Mouse (Mus musculus) cerebellum, postnatal 4 days (tissue): ENCODE measurements around the gene Ambra1.

Experiments used
- DNase-seq, 2 experiments: peaks; one replicate each; pipeline ENCODE4 v3.0.0; 2022; ENCODE audit warnings: low spot score in 2 of 2, mixed read lengths in 1 of 2

Ambra1 gene

DNA sequence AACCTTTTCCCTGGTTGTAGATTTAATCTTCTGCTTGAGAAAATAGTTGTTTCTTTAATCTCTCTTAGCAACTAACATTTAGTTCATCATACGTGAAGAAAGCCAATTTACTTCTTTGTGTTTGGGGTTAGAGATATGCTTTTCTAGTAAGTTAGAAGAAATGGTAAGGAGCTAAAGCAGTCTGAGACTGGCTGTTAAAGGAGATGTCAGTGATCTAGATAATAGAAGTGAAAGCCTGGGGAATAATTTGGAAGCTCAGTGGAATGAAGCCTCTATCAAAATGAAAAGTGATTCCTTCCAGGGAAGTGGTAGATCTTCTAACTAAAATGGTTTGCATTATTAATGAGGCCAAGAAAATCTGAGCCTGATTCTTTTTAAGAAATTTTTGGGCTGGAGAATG is 141.3 kb downstream of the Ambra1 start:
- no peak for DNase-seq

DNA sequence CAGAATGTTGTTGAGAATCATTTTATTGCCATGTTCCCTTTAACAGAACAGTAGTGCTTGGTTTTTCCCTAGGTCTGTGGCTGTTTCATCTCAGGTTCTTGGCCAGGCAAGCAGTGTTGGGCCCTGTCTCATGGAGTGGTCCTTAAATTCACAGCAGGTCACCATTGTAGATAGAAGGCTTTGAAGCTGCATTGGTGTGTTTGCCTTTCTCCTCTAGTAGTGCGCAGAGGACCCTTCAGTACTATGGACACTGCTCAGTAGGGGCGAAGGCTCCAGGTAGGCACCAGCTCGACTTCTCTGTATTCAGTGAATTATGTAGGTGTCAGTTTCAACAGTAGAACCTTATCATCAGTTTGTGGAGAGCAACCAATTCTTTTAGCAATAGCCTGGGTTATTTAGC is 142.7 kb downstream of the Ambra1 start:
- DNase-seq: no peak

DNA sequence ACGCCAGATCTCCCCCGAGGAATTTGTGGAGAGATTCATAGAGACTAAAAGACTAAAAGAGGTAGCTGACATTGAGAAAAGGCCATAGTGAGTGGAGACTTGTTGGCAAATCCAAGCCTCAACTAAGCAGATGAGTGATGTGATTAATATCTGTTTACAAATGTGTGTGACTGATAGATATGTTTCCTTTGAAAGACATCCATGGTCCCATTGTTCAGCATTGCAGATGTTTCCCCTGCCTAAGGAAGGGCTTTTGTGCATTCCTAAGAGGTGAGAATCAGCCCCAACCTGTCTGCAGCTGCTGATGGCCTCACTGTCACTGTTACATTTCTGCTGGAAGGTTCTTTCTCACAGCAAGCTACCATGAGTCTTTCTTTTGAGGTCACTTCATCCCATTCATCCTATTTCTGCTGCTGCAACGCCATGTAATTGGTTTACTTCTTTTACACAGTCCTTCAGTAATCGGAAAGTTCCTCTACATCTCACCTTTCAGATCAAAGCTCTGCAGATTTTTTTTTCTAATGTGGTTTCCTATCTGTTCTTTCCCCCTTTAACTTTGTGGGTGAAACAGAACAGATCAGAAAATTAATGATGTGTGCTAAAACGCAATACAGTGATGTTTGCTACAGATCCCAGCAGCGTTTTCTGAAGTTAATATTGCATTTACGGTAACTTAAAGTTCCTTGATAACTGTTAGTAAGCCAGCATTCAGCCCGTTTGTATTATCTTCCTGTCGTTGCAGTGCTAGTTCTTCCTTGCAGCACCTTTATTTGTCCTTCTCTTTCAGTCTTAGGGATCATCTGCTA is 146.3 kb downstream of the Ambra1 start:
- DNase-seq: no peak

DNA sequence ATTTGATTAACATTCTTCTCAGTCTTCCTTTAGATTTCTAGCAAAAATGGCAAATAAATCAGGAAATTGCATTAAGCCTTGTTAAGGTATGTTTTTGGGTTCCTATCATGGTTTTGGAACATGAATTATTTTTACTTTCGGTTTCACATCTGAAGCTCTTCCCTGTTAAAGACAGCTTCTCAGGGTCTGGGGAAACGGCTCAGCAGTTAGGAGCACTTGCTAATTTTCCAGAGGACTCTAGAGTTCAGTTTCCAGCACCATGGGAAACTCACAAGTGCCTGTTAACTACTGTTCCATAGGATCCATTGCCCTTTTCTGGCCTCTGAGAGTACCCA is 146.8 kb downstream of the Ambra1 start:
- no peak for DNase-seq

DNA sequence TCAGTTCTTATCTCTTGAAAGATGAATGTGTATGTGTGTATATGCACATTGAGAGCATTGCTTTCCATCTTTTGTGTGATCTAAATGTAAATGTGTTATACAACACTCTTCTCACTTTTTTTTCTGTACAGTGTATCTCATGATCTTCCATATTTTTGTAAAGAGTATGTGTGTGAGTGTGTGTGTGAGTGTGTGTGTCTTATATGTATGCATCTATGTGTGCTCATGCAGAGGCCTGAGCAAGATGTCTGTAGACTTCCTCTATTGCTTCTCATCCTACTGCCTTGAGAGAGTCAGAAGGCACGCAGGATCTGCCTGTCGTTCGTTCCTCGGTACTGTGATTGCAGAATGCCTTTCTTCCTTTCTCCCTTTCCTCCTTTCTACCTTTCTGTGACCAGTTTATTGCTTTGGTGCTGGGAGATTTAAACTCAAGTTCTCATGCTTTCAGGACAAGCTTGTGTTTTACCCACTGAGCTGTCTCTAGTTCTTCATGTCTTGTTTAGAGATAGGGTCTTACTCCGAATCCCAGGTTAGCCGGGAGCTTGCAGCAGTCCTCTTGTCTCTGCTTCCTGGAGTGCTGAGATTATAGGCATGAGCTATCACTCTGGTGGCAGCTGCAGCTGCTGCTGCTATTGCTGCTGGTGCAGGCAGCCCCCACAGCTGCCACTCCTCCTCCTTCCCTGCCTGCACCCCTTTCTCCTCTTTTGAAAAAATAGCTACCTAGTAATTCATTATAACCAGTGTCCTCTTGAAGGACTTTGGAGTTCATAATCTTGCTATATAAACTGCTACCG is 148.7 kb downstream of the Ambra1 start:
- DNase-seq: no peak

DNA sequence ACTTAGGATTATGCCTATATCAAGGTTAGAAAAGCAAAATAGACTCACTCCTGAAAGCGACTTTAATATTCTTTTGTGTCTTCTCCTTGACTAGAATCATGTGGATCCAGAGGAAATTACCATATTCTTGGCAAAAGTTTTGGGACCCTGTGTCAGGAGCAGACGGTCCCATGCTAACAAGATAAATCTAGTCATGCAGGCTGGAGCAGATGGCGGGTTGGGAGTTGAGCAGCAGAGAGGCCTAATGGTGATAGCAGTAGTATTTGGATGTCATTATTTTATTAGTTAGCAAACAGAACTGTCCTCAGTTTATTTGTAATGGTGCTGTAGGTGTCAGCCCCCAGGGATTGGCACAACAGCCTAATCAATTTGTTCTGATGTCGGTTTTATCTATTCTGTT is 154.0 kb downstream of the Ambra1 start:
- DNase-seq: no peak

DNA sequence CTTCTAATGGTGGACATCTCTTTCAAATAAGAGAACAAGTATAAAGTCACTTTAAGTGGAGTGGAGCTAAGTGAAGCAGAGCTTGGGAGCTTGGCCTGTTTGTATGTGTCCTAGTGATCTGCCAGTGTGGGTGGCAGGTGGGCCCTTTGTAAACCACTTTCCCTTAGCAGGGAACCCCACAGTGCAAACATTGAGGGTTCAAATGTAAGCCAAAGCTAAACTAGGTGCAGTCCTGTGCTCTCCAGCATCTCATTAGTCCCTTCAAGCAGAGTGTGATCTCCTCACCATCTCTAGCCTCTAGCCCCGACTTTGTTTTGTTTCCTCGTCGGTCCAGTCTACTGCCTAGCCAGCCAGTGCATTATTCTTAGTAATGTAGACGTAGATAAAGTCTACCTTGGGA is 154.7 kb downstream of the Ambra1 start:
- DNase-seq: no peak

DNA sequence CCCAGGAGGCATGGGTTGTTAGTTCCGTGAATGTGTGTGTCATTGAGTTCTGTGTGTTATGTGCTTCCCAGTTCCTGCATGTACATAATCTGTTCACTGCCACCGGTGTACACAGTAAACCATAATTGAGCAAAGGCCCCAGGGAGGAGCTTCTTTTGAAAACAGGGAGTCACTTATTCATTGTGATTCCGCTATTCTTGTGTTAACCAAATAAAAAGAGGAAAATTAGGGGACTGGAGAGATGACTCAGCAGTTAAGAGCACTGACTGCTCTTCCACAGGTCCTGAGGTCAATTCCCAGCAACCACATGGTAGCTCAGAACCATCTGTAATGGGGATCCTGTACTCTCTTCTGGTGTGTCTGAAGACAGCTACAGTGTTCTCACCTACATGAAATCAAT is 164.8 kb downstream of the Ambra1 start:
- DNase-seq: no peak

DNA sequence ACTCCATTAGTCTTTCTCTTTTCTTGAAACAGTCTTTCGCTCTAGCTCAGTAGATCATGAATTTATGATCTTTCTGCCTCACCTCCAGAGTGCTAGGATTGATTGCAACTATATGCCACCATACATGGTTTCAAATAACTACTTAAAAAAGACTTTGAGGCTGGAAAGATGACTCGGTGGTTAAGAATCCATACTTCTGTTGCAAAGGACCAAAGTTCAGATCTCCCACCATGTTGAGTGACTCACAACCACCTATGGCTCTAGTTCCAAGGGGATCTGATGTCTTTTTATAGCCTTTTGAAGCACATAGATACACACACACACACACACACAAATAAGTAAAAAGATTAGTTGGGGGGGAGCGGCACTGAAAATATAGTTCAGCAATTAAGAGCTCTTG is 165.5 kb downstream of the Ambra1 start:
- DNase-seq: no peak

DNA sequence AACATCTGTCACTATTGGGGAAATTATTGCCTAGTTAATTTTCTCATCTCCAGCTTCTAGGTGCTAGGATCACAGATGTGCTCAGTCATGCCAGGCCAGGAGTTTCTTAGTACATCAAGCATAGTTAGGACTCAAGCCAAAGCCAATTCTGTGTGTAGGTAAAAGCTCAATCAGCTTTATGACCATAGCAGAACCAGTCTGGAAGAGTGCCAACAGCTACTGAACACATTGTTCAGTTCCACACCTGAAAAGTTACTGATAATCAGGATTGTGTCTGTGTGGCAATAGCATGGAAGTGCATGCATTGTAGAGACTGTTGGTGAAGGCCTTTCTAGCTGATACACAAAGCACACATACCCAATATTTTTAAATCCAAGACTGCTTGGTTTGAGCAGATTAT is 168.0 kb downstream of the Ambra1 start:
- DNase-seq: no peak

DNA sequence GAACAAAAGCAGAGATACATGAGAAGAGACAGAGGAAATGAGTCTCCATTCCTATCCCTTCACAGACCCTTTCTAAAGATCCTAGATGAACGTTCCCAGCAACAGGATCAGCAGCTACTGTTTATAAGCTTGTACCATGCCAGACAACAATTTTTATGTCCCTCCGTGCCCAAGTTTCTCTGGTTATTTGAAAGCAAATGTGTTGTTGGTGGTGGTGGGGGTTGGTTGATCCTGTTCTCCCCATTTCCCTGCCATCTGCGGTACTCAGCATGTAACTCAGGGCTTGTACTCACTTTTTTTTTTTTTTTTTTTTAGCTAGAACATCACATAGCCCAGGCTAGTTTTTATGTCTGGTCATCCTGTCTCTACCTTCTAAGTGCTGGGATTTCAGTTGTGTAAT is 169.2 kb downstream of the Ambra1 start:
- no peak for DNase-seq

DNA sequence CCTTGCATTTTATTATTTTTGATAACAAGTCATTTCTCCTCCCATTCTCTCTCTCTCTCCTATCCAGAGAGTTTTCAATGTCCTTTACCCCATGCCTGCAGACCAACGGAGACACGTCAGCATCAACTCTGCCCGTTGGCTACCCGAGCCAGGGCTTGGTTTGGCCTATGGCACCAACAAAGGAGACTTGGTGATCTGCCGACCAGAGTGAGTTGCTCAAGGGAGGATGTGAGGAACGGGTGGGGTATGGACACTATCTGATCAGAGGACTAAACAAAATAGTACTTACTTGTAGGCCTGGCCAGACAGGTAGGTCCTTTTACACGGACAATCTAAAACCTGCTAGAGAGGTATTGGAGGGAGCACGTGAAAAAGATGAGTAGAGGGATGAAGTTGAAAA is 170.5 kb downstream of the Ambra1 start:
- DNase-seq: no peak

DNA sequence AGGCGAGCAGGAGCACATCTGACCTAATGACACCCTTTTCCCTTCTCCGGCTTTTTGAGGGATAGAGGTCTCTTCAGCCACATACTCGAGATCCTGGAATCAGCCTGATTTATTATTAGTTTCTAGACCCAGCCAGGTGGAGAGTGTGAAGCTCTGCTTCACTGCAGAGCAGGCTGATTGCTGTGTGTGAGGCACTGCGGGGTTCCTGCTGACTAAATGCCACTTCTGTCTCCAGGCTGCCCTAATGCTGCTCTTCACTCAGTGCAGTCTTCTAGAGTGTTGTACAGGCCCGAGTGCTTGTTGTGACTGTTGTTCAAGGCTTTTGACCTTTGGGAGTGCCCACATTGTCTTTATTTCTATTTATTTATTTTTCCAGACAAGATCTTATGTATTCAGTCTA is 172.4 kb downstream of the Ambra1 start:
- DNase-seq: no peak

DNA sequence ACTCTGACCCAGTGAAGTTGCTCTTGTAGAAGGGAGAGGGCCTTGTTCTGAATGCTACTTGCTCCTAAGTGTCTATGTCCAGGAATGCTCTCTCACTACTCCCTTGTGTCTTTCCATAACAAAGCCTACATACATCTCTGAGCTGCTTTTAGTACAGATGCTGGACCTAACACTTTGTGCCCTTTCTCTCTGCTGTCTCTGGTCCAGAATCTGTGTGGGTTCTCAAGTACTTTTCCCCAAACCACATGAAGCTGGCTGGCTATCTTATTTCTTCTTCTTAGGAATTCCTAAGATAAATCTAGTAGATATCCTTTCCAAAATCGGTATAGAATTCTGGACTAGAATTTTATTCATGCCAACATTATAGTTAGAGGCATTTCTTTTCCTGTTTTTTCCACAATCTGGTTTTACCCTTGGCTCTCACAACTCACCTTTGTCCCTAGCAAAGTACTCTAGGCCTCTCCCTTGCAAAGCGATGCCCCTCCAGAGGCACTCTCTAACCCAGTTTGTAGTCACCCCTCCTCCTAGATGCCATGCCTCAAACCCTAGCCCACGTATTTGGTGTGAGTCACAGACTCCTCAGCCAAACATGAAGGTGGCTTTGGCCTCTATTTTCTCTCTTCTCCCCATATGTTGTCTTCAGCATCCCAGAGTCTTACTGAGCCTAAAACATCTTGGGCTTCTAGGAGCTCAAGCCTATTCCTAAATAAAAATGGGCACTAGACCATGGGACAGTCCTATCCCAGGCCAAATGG is 173.4 kb downstream of the Ambra1 start:
- no peak for DNase-seq

DNA sequence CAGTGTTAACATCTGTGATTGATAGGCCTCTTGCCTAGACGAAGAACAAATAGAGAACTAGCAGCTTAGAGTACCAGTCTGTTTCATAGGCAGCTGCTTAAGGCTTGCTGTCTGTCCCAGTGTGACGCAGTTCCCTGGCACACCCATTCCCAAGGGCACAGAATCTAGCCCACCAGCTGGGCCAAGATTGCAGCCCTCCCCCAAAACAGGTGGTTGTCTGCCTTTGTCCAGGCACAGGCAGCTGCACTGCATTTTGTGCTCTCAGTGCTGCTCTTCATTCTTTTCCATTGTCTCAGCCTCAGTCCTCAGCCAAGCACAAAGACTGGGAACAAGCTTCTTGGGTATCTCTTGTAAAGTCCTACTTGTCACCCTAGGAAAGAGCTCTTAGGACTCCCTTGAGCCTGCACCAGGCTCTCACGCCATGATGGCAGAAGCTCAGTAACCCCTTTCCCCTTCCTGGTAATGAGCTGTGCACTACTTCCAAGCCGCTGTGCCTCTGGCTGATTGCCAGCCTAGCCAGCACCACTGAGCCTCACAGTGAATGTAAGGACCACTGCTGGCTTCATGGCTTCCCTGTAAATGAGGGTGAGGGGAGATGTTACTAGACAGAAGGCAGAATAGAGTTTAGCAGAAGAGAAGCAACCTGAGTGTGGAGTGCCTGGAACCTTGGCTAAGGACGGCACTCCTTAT is 174.8 kb downstream of the Ambra1 start:
- peak in 1 of 2 experiments; percentile 20 for DNase-seq

DNA sequence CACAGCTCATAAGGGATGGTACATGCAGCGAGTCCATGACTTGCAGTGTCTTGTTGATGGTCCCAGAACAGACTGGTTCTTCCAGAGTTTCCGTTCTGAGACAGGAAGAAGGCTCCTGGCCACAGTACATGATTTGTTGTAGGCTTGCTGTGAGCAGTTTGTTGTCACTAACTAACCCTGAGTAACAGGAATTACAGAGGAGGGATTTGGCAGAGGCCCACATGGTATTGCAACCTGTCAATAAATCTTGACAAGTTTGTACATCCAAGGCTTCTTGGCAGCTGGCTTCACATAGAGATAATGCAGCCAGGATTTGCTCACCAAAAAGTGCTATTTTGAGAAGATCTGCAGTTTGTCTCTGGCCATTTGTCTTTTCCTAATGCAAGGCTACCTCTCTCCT is 176.2 kb downstream of the Ambra1 start:
- no peak for DNase-seq

DNA sequence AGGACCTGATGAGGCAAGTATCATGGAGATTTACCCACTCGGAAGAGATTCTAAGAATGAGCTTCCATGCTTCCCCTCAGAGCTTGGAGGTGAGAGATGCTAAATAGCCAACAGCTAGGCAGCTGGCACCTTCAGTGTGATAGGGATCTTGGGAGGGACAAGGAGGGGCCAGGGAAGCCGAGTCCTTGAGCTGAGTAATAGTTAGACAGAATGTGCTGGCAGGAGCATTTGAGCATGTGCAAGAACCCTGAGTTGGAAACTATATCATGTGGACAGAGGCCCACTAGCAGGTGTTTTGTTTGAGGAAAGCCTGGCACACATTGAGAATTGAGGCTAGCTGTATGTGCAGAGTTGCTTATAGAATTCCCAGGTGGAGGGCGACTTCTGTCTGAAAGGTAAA is 182.7 kb downstream of the Ambra1 start:
- no peak for DNase-seq

DNA sequence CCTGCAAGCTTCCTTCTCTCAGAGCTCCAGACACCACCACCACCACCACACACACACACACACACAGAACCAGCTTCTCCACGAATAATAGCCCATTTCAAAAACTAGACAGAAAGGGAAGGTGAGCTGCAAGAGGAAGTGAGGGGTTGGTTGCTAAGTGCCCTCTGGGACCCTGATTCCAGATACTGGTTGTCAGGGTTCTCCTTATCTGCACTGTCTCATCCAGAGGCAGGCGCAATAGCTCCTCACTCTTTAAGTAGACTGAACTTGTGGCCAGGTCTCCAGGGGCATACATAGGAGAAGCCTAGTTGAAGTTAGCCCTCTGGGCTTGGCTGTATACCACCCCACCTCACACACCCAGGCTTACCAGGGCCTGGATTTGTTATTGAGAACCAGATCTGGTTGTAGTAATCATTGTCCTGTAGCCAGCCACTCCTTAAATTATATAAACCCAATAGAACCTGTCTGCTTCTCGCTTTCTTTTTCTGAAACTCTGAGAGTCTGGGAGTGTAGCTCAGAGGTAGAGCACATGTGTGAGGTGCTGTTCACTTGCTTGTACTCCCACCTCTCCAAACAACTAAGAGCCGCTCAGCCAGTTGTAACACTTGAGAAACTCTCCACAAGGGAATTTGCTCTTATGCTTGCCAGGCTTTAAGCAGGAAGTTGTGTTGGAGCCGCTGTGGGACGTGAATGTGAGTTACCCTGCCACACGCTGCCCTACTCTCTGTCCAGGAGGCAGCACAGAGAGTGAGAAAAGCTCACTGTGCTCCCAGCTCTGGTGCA is 183.6 kb downstream of the Ambra1 start:
- no peak for DNase-seq

DNA sequence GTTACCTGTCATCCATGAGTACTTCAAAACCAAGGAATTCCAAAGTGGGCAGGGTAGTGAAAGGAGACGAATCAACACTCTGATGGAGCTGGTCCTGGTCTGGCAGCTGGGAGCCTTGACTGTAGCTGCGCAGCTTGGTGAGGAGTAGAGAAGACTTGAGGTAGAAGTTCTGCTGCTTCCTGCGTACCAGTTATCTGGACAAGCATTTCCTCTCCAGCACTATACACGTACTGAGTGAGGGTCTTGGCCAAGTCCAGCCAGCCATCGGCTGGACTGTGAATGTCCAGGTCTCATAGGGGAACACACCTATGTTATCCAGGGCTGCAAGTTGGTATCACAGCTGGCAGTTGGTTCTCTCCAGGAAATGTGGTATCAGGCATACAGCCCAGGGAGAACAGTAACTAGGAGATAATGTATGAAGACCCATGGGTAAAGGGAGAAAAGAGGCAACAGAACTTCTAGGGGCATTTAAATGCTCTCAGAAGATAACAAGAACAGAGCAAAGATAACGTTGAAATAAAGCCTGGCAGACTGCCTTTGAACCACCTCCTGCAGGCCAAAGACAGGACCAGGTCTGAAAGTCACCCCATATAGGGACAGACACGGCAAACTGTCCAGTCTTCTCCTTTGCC is 186.5 kb downstream of the Ambra1 start:
- DNase-seq: no peak

DNA sequence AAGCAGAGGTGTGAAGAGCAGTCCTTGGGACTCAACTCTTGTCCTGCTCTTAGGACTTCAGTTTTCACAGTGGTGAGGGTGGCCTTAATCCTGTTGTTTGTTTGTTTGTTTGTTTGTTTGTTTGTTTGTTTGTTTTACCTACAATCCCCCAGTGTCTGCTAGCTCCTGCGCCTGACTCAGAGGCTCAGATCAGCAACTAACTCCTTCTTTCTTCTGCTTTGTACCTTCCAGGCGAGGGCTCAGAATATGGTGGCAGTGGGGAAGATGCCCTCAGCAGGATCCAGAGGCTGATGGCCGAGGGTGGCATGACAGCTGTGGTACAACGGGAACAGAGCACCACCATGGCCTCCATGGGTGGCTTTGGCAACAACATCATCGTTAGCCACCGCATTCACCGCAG is 187.2 kb downstream of the Ambra1 start:
- no peak for DNase-seq

DNA sequence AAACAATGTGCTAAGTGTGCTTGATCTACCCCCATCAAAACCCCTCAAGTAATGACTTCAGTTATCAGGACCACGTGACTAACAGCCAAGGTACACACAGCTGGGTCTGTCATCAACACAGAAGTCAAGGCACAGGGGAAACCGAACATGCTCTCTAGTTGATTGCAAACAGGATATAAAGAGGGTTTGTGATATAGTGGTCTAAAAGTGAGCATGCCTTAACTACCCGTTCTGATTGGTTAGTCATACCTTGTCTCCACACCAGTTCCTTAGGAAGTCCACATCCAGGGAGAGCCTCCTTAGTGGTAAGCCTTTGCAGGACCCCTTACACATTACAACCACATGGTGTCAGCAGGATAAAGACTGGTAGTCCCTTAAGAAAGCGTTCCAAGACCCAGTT is 190.2 kb downstream of the Ambra1 start:
- no peak for DNase-seq
